Mouse (Mus musculus) spleen, adult 12 weeks (tissue): Measurements from ENCODE around the gene Agfg2.

Experiments
- DNase-seq: peaks from one replicate; pipeline ENCODE4 v3.0.0; 2022; ENCODE audit warnings: low spot score

Agfg2 gene

GRCm38 (mm10) chr5:137609292-137609691 lies 75.2 kb downstream of the Agfg2 start:
- DNase-seq = no peak

- DNase-seq = no peak
Observed at GRCm38 (mm10) chr5:137608654-137609190, 75.8 kb downstream of the Agfg2 start.

- DNase-seq = no peak
Observed at GRCm38 (mm10) chr5:137607860-137608653, 76.5 kb downstream of the Agfg2 start.

- no peak for DNase-seq
Observed at GRCm38 (mm10) chr5:137601365-137601729, 83.2 kb downstream of the Agfg2 start.

GRCm38 (mm10) chr5:137600619-137601364 lies 83.7 kb downstream of the Agfg2 start, which contains the start of gene Mospd3:
Gene Mospd3, minus strand, starts transcription at chr5:137601058.
- peak; percentile 97 for DNase-seq
